Mouse (Mus musculus) c-Kit-negative CD71-positive TER-119-positive erythroid progenitor cells, embryonic 14.5 days (primary cell): ENCODE measurements around the gene Pomgnt2.

Experiments used
- DNase-seq: peaks from one replicate; pipeline ENCODE4 v3.0.0-alpha.2; 2013; ENCODE audit warnings: low read depth, low spot score

Gene Pomgnt2

DNA sequence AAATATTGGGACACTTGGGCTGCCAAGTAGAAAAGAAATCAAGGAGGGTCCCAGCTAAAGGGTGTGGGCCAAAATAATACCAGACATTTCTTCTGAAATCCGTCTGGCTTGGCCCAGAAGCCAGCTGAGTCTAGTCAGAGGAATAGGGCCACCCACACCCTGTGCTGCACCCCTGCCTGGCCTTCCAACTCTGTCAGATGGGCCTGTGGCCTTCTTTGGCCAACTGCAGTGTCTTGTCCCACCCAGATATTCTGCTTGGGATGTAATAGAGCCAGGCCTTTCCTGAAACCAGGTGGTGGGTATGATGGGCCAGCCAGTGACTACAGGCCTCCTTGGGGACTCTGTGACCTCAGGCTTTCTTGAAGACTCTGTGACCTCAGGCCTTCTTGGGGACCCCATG, 23.7 kb downstream of the Pomgnt2 start:
- no peak for DNase-seq

DNA sequence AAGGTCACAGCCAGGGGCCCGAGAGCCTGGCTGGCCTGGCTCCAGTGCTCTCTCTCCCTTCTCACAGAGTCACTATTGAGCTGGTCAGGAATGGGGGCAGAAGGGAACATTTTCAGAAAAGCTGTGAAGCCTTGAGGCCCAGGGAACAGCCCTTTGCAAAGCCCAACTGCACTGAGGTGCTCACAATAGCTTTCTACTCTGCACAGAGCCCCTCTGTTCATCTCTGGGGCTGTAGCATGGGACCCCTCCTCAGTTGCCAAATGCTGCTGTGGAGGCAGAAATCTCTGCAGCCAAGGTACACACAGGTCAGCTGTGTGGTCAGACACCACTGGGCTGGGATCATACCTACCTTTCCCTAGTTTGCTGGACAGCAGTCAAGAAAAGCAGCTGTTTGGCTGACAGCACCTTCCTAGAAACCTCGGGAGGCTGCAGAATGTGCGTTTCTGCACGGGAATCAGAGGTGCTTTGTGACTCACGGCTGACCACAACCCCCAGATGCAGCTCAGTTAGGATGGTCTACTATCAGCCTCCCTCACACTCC, 27.0 kb downstream of the Pomgnt2 start:
- no peak for DNase-seq

DNA sequence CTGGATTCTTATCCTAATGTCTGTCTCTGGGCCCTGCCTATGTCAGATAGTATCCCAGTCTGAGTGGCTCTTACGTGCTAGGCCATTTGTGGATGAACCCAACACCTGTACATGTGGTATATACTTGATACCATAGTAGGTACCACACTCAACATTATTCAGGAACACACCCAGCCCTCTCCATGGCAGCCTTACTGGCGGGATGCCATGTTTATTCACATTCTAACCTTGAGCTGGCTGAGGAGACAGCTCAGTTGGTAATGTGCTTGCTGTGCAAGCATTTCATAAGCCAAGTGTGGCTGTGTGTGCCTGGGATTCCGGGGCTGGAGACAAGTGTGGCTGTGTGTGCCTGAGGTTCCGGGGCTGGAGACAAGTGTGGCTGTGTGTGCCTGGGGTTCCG, 28.7 kb downstream of the Pomgnt2 start:
- DNase-seq, result no peak

DNA sequence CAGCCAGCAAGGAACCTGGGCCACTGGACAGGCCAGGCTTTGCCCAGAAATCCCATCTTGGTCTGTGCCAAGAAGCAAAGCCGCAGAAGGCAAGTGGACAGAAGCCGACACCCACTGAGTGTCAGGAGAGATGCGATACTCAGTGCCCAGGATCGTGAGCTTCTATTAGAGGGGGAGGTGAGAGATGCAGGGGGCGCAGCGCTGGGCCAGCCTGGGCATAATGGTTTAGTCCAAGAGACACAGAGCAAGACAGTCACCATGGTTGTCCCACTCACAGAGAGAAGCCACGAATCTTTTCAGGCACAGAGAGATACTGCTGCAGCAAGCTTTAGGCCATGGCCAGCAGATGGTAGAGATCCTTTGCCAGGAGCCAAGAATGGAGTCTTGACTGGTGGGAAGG, 32.0 kb downstream of the Pomgnt2 start:
- no peak for DNase-seq

DNA sequence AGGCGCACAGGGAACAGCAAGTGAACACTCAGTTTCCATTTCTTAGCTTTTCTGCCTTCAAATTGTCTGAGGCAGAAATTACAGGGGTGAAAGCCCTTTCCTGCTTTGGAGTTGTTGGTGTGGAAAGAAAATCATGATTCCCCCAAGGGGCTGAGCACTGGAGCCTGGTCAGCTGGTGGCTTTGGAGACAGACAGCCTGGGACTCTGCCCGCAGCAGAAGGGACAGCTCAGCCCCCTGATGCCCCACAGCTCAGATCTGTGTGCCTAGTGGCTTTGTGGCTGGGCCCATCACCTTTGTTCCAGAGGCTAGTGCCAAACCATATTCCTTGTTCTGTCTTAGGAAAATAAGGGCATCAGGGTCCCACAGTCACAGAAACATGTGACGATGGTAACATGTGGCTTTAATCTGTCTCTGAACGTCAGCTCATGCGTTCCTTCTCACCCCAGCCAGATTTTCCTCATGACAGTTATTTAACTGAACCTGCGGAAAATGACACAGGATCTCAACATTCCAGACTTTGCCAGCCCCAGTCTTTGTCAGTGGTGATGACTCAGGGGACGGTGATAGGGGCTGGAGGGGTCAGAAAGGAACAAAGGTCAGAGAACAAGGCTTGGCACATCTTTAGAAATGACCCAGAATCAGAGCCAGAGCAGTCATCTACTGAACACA, 36.8 kb downstream of the Pomgnt2 start:
- DNase-seq, result no peak

DNA sequence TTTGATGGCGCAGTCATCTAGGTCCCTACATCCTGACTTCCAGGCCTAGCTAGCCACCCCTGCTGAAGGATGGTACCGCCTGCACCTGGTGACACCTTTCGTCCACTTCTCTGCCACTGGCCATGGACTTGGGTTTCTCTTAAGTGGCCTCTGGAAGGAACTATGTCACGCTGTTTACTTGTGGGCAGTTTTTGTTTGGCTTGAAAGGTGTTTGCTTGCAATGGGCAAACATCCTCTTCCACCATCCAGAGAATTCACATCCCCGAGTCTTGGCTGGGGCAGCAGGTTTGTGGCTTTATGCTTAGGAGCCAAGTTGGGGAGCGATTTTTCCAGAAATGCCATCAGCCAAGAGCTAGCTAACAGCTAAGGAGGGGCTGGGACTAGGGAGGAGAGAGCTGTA, 44.3 kb downstream of the Pomgnt2 start:
- no peak for DNase-seq

DNA sequence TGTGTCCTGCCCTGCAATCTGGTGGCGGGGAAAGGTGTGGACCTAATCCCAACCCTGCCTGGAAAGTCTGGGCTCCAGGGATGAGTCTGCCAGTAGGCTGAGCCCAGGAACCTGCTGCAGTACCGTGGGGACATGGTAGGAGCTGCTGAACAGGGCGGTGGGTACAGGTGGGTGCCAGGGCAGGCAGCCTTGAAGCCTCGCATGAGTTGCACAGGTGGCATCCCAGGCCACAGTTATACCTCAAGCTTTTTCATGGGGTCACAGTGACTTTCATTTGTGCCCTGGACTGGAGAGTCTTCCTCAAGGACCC, 45.8 kb downstream of the Pomgnt2 start:
- DNase-seq, result no peak

DNA sequence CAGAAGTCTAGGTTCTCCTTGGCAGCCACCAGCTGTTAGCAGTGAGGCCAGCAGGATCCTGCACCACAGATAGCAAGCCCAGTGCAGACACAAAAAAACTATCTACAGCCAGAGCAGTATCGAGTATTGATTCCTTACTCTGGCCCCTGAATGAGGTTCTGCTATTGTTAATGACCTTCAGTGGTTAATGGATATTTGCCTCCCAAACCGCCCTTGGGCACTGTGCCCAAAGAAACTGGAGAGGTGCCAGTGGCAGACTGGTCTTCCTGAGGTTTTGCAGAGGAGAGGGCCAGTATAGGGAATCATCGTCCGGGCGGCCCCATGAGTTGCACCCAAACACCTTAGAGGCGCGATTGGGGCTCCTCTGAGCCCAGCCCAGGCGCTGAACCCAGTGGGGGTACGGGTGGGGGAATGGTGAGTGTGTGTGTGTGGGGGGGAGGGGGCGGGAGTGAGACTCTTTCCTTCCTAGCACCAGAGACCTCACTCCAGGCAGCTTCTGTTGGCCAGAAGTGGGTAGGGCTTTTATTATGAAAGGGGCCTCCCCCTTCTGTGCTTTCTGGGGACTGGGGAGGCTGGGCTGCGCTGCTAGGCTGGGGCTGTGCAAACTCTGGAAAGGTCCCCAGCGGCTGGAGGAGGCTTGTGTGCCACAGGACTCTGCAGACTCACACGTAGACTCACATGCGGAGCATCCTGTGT, 46.3 kb downstream of the Pomgnt2 start, which contains the start of gene Fam198a:
TSS of gene Fam198a (plus strand) at position 571 of the 696 bp plus-strand sequence.
- no peak for DNase-seq

DNA sequence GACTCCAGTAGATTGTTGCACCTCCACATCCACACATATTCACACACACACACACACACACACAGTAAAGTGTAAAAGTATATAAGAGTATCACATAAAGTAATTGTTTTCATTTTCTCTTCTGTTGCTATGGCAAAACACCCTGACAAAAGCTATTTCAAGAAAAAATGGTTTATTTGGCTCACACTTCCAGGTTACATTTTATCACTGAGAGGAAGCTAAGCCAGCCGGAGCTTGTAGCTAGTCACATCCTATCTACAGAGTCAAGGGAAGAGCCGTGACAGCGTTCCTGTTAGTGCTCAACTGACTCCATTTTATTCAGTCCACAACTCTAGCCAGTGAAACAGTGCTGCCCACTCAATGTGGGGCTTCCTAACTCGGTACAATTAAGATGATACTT, 48.5 kb downstream of the Pomgnt2 start:
- DNase-seq, result no peak

DNA sequence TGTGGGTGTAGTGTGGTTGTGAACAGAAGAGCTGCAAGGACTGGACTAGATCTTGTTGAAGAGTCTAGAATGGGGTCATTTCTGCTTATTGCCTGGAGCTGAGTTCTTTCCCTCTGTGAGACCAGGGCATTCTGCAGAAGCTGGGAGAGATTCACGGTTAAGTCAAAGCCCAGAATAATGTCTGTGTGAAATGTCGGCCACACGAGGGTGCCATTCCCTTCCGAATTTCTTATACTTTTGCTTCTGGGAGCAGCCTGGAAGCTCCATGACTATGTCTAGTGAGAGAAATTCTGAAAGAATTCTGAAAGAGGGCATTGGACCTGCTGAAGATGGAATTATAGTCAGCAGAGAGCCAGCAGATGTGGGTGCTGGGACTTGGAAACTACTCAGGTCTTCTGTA, 49.1 kb downstream of the Pomgnt2 start:
- DNase-seq, result no peak

DNA sequence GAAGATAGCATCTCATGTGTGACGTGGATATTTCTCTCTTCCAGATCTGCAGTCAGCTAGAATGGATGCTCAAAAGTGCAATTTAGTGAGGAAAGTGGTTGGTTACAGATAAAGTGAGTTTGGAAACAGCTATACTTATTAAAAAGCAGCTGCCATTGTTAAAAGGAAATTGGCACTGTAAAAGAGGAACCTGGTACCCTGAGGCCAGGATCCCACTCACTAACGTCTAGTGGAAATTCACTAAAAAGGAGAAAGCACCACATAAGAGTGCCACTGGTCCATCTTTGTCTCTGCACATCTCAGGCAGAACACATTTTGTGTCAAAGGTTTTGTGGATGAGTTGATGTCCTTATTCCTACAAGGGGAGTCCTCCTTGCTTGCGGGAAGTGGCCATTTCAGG, 53.3 kb downstream of the Pomgnt2 start:
- no peak for DNase-seq

DNA sequence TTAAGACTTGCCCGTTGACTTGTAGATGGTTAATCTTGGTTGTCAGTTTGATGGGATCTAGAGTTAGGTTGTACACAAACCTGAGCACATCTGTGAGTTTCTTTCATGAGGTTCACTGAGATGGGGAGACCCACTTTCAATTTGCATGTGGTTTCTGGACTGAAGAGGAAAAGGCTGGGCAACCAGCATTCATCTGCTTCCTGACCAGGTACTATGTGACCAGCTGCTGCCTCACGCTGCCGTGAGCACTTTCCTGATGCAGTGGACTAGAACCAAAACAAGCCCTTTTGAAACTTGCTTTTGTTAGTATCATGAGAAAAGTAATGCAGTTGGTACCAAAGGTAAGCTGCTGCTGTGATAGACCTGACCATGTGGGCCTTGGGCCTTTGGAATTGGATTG, 53.9 kb downstream of the Pomgnt2 start:
- DNase-seq, result no peak

DNA sequence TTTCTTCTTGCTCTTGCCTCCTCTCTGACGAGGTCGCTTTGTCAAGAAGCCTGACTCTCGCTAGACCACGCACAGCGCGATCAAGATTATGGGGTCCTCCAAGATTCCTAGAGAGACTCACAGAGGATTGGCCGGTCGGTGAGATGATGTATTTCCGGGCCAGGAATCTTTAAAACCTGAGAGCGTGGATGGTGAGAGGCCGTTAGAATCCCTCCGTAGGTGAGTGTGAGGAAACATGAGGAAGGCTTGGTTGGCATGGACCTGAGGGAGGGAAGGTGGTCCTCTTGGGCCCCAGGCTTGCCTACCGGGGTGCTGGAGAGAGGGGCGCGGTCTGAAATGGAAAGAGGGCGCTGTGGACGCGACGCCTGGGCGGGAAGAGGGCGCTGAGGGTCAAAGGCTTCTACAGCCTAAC, 59.0 kb downstream of the Pomgnt2 start:
- DNase-seq, result no peak

DNA sequence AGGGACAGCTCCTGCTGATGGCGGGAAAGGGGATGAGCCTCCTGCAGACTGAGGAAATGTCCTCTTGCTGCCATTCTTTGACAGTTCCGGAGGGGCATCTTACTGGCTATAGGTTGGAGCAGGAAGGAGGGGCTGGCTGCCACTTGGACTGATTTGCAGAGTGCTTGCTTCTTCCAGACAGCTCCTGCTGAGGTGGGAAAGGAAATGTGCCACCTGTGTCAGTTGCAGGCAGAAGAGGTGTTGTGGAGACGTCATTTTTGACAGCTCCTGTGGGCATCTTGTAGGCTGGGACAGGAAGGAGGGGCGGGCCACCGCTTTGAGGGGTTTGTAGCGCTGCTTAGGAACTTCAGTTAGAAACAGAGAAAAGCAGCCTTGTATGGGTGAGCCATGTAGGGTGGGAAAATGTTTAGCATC, 59.5 kb downstream of the Pomgnt2 start:
- DNase-seq, result no peak

DNA sequence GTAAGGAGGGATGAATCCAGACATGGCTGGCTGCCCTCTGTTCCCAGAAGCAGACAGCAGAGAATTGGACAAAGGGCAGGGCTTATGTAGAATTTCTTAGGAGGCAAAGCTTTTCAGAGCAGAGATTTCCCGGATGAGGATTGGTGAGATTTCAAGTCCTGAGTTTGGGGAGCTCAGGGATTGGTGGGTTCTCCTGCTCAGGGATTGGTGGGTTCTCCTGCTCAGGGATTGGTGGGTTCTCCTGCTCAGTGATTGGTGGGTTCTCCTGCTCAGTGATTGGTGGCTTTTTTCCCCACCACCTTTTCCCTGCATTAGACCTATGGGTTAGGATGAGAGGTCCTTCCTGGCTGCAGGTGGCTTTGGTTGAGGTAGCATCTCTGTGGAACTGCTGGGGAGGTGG, 60.0 kb downstream of the Pomgnt2 start:
- DNase-seq, result no peak

DNA sequence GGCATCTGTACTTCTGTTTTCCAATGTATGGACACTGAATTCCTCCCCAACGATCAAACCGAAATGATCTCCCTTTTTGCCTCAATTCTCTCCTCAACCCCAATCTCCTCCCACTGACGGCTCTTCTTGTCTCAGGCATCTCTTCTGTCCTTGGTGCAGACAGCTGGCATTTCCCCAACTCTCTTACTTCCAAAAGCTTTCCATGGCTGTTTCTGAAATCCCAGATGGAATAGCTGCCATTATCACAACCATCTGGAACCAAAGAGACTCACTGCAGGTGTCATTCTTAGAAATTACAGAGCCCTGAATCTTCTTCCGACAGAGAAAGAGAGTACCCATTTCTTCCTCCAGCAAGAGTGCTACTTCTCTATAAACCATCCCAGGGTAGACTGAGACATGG, 62.1 kb downstream of the Pomgnt2 start:
- no peak for DNase-seq
